Mouse (Mus musculus) MEL (cell line): ENCODE results near the gene Ddn.

Source experiments
- CHD2 ChIP-seq: IDR thresholded peaks from 2 replicates; pipeline ENCODE4 v1.6.1; 2011; ENCODE audit warnings: low read length, improper control_type of control experiment
- EP300 ChIP-seq, 2 experiments: IDR thresholded peaks; 2 replicates each; pipeline ENCODE4 v1.6.1; 2011; ENCODE audit warnings: improper control_type of control experiment in 2 of 2, low read length in 2 of 2, low read depth in 1 of 2, mild to moderate bottlenecking in 1 of 2
- GATA1 ChIP-seq: IDR thresholded peaks from 2 replicates; pipeline ENCODE4 v1.6.1; 2011; ENCODE audit warnings: low read depth, low read length, improper control_type of control experiment
- POLR2AphosphoS2 ChIP-seq: IDR thresholded peaks from 2 replicates; pipeline ENCODE4 v1.6.1; 2011; ENCODE audit warnings: low read length, improper control_type of control experiment
- POLR2AphosphoS5 ChIP-seq: IDR thresholded peaks from 2 replicates; pipeline ENCODE4 v1.6.1; 2012; ENCODE audit warnings: low read depth, borderline replicate concordance, mild to moderate bottlenecking, inconsistent platforms, low read length, moderate library complexity, mixed read lengths
- SMC3 ChIP-seq: IDR thresholded peaks from 2 replicates; pipeline ENCODE4 v1.6.1; 2011; ENCODE audit warnings: low read depth, low read length, improper control_type of control experiment
- ZC3H11A ChIP-seq: IDR thresholded peaks from 2 replicates; pipeline ENCODE4 v1.6.1; 2012; ENCODE audit warnings: low read depth, mild to moderate bottlenecking, inconsistent platforms, low read length, improper control_type of control experiment
- ZNF384 ChIP-seq: IDR thresholded peaks from 2 replicates; pipeline ENCODE4 v1.6.1; 2012; ENCODE audit warnings: low read depth, mild to moderate bottlenecking, inconsistent platforms, low read length, improper control_type of control experiment

- TF ChIP-seq ZC3H11A (no peak), EP300 (IDR thresholded peaks at IDR 0.05; ENCODE audit: low read depth in 1 of 2, low read length in 2 of 2) (no peak; a peak in 1 of 4 replicates), ZNF384 (no peak), POLR2AphosphoS5 (no peak), CHD2 (no peak), GATA1 (no peak), SMC3 (no peak), POLR2AphosphoS2 (no peak)
Measured at GRCm38 (mm10) chr15:98762201-98762621, 47.1 kb downstream of the Ddn start.
